Mouse (Mus musculus): ENCODE results near the gene Cd151.

The Cd151 gene

GRCm38 (mm10) chr7:141457986-141458660 lies 9.1 kb upstream of the Cd151 start:
- no peak for DNase-seq (ENCODE audit: low spot score in 2 of 2)

GRCm38 (mm10) chr7:141458661-141459060 lies 8.5 kb upstream of the Cd151 start:
- no peak for DNase-seq (ENCODE audit: low spot score in 2 of 2)

GRCm38 (mm10) chr7:141459301-141459711 lies 7.9 kb upstream of the Cd151 start:
- DNase-seq (ENCODE audit: low spot score in 2 of 2) = no peak

- DNase-seq (ENCODE audit: low spot score in 2 of 2) = no peak
These were observed 7.2 kb upstream of the Cd151 start for GRCm38 (mm10) chr7:141460001-141460390.

- no peak for DNase-seq (ENCODE audit: low spot score in 2 of 2)
These were observed 6.6 kb upstream of the Cd151 start, which contains the start of gene Cracr2b for GRCm38 (mm10) chr7:141460391-141461113. Gene Cracr2b (plus strand): TSS chr7:141461094.

GRCm38 (mm10) chr7:141461521-141462332 lies 5.5 kb upstream of the Cd151 start:
- DNase-seq (ENCODE audit: low spot score in 2 of 2) = no peak

- no peak for DNase-seq (ENCODE audit: low spot score in 2 of 2)
These were observed 4.8 kb upstream of the Cd151 start for GRCm38 (mm10) chr7:141462333-141462821.

GRCm38 (mm10) chr7:141463824-141464602 lies 3.2 kb upstream of the Cd151 start:
- DNase-seq (ENCODE audit: low spot score in 2 of 2) = no peak

GRCm38 (mm10) chr7:141464603-141465201 lies 2.5 kb upstream of the Cd151 start:
- DNase-seq (ENCODE audit: low spot score in 2 of 2) = no peak

GRCm38 (mm10) chr7:141465388-141466044 lies 1.7 kb upstream of the Cd151 start:
- no peak for DNase-seq (ENCODE audit: low spot score in 2 of 2)

GRCm38 (mm10) chr7:141466045-141466394 lies 1.2 kb upstream of the Cd151 start:
- DNase-seq (ENCODE audit: low spot score in 2 of 2) = no peak

- no peak for DNase-seq (ENCODE audit: low spot score in 2 of 2)
These were observed 514 bp upstream of the Cd151 start for GRCm38 (mm10) chr7:141466607-141467148.

GRCm38 (mm10) chr7:141468164-141468521 lies 951 bp downstream of the Cd151 start:
- DNase-seq (ENCODE audit: low spot score in 2 of 2) = no peak

- no peak for DNase-seq (ENCODE audit: low spot score in 2 of 2)
These were observed 1.5 kb downstream of the Cd151 start for GRCm38 (mm10) chr7:141468522-141469211.

GRCm38 (mm10) chr7:141469352-141469751 lies 2.2 kb downstream of the Cd151 start:
- no peak for DNase-seq (ENCODE audit: low spot score in 2 of 2)

GRCm38 (mm10) chr7:141469901-141470636 lies 2.9 kb downstream of the Cd151 start:
- no peak for DNase-seq (ENCODE audit: low spot score in 2 of 2)

GRCm38 (mm10) chr7:141470637-141470944 lies 3.4 kb downstream of the Cd151 start:
- DNase-seq (ENCODE audit: low spot score in 2 of 2) = no peak

GRCm38 (mm10) chr7:141471236-141471635 lies 4.0 kb downstream of the Cd151 start:
- DNase-seq (ENCODE audit: low spot score in 2 of 2) = no peak

GRCm38 (mm10) chr7:141472226-141472625 lies 5.0 kb downstream of the Cd151 start:
- DNase-seq (ENCODE audit: low spot score in 2 of 2) = no peak

All from right cerebral cortex, postnatal 36 days (tissue).